Mouse (Mus musculus) left cerebral cortex, adult 2 months (tissue): ENCODE data around the gene Cep41. TPM values are rescaled to one million over a fixed set of nuclear protein-coding genes. Genes with fewer than 3 reads are reported as not detected.
A peak's percentile ranks its signal among the peaks of the same experiment; 100 is the strongest.

Source experiments
- DNase-seq, 2 experiments: peaks; one replicate each; pipeline ENCODE4 v3.0.0; 2021 to 2022; ENCODE audit warnings: low spot score in 2 of 2, mixed read lengths in 1 of 2; ENCODE audit errors: extremely low spot score in 1 of 2
- H3K27ac ChIP-seq: fragments of 200-600 bp; 2 replicates; pipeline ENCODE4 v1.8.1; 2022
- H3K4me3 ChIP-seq: fragments of 200-600 bp; 2 replicates; pipeline ENCODE4 v1.8.1; 2022
- CTCF ChIP-seq: fragments of 200-600 bp; IDR thresholded peaks from 2 replicates; pipeline ENCODE4 v1.8.1; 2022; ENCODE audit warnings: antibody characterized with exemption, mild to moderate bottlenecking, moderate library complexity
- intact Hi-C: fragments of 180-260 bp; cut with DNase I; formaldehyde crosslinking; loops from one replicate; pipeline ENCODE4 v1.15.1; 2025
- long read RNA-seq, 2 experiments: library from polyadenylated mRNA; stranded (forward); transcript quantifications; one replicate each; pipeline ENCODE4 v2.0.0; 2021; ENCODE audit warnings: borderline mapping rate in 2 of 2
- total RNA-seq, 2 experiments: library from RNA; stranded (reverse); gene quantifications; 2 replicates each; pipeline ENCODE4 v1.2.3; 2021

The Cep41 gene
- total RNA-seq: 1 to 10 TPM; 6.5 to 9.2 TPM
- long read RNA-seq, experiment 1, transcript Cep41-201 (11 exons, 3,447 nt): major isoform, 9 of 11 reads
- long read RNA-seq, experiment 1, partial matches to known transcripts: 0 of 11 reads
- long read RNA-seq, experiment 1, other reads (novel, unspliced or antisense): 1 of 11 reads
- long read RNA-seq, experiment 2, transcript Cep41-201 (11 exons, 3,447 nt): major isoform, 7 of 13 reads
- long read RNA-seq, experiment 2, partial matches to known transcripts: 1 of 13 reads
- long read RNA-seq, experiment 2, other reads (novel, unspliced or antisense): 5 of 13 reads

DNA sequence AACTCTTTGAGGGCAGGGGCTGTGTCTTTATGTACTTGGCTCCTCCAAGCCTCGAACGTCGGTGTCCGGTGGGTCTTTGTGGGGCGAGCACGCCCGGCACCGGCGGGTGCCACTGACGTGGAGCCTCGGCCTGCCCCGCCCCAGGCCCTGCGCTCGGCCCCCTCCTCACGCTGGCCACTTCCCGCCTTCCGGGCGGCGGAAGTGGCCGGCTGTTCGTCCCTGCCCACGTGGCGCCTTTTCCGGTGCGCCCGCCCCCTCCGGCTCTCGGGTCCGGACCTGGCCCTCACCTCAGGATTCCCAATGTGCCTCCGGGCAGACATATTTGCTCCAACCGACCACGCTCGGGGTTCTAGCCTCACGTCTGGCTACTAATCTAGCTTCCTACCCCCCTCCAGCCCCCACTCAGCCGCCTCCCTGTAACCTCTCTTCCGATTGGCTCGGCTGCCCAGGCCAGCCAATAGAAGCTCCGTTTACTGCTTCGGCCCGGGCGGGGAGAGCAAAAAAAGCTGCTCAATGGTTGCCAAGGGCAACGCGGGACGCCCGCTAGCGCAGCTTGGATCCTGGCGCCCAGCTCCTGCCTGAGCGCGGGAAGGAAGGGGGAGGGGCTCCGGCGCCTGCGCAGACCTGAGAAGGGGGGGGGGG is at the start of gene Cep41:
Cep41 (minus strand) TSS at position 400 of the 642 bp plus-strand sequence.
- no peak for TF ChIP-seq CTCF
- DNase-seq: peak; percentile 97 to 100
- H3K27ac ChIP-seq: peak within 1 kb of the TSS; percentile 99
- H3K4me3 ChIP-seq: peak within 1 kb of the TSS; percentile 67
- intact Hi-C loops: loop anchor here (2.0 kb wide), 1 partner anchor 19 kb away; no protein-coding TSS in a partner anchor

DNA sequence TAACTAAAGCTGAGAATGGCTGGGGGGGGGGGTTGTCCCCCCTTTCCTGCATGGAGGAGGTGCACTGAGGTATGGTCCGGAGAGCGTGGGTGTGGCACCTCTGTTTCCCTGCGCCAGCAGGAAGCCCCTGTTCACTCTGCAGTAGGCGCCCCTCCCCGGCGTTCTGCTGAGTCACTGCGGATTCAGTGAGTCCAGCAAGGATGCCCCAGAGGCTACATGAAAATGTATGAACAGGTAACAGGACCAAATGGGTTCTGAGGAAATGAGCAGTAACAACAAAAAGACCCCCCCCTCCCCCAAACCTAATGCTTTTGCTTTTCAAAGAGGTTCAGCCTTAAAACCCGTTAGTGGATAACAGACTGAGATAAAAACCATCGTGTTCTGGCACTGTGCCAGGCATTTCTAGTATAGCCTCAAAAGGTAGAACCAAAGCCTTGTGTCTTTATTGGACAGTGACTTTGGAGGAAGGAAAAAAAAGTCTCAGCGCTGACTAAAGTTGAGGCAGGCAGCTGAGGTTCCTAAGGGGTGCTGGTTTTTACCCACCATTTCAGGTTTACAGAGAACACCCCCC is 45.7 kb upstream of the Cep41 start:
- TF ChIP-seq CTCF: no peak
- intact Hi-C loops: no loop called here
- no peak for DNase-seq
- Histone ChIP-seq H3K4me3 (peak overlapping the region; percentile 59), H3K27ac (peak overlapping the region; percentile 87)

DNA sequence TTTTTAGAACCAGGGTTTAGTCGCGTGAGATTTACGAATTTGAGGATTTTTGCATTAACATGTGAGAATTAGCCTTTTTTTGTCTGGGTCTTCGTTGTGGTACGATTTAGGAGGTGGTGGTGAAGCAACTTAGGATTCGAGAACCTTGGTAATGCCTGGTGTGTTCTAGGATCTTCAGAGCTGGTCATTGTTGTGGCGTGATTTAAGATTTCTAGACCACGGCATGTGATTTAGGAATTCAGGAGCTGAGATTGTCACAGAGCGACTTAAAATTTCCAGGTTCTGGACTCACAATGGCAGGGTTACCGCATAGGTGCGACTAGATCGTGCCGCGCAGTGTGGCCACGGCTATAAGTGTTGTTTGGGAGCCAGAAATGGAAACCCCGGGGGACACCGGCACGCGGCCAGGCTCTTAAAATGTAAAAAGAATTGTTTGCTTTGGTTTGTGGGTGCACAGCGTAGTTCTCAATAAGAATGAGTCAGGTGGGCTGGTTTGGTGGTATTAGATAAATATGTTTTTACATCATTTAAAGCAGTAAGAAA is 45.0 kb upstream of the Cep41 start:
- intact Hi-C loops: no loop called here
- no peak for TF ChIP-seq CTCF
- Histone ChIP-seq H3K4me3 (peak overlapping the region; percentile 59), H3K27ac (peak overlapping the region; percentile 87)
- no peak for DNase-seq

DNA sequence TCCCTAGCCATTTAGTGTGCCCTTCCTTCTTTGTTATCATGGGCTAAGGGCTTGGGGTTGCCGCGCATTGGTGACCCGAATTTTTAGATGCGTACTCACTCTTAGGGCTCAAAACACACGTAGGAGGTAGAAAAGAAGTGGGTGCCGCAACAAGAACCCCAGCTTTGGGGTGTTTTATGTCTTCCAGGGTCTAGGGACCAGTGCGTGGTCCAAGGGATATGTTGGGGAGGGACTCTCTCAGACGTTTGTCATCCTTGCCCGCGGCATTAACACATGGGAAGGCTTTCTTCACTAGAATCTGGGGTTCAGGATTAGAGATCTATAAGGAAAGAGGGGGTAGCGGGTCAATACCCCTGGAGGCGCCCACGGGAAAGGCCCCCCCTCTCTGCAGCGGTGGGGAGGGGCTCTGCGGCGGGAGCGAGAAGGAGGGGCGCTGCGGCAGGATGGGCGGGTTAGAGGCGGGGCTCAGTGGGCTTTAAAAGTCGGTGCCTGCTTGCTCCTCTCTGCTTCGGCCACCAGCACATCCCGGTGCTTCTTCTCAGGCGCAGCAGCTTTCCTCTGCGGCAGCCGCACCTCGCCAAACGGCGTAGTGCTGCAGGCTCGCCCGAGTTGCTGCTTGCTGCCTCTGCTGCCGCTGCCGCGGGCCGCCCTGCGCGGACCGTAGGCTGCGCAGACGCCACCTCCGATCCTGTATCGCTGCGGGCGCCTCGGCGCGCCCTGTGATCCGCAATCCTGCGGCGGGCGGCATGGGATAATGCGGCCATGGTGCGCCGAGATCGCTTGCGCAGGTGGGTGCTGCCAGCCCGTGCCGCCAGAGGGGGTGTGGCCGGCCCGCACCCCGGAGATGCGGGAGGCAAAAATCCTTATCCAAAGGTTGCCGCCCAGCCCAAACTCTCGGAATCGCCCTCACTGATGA is 44.3 kb upstream of the Cep41 start:
- peak; percentile 19 for TF ChIP-seq CTCF
- DNase-seq: peak; percentile 79 to 81
- H3K27ac ChIP-seq: peak overlapping the region; percentile 87
- H3K4me3 ChIP-seq: peak overlapping the region; percentile 59
- intact Hi-C loops: loop anchor here (1.0 kb wide), 2 partner anchors 278 to 335 kb away; no protein-coding TSS in a partner anchor

DNA sequence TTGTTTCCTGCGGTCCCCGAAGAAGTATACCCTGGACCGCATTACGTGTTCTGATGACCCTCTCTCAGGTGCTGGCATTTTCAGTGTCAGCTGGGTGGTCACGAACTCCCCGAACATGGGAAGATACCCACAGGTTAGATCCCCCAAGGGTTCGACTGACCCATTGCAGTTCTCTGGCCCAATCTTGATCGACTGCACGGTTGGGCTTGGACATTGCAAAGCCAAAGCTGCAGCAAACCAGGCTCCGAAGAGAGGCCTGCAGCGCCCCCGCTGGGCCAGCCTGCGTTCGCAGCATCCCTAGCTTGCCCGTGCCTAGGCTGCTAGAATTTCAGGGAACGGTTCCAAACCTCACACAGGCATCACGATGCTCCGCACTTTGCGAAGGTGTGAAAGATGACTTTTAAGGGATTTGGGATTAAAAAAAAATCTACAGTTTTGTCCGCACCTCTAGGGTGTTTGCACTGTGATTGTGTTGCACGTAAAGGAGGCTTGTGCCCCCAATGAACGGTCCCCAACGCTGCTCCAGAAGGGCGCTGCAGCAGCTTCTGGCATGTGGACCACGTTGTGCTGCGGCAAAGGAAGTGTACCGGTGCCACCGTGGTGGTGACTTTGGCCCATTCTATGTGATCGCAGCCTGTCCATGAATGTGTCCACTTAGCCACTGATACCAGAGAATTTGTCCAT is 43.5 kb upstream of the Cep41 start:
- intact Hi-C loops: loop anchor here (1.0 kb wide), 2 partner anchors 277 to 334 kb away; no protein-coding TSS in a partner anchor
- Histone ChIP-seq H3K27ac (peak overlapping the region; percentile 87), H3K4me3 (peak overlapping the region; percentile 59)
- peak; percentile 65 to 71 for DNase-seq
- peak; percentile 58 for TF ChIP-seq CTCF

DNA sequence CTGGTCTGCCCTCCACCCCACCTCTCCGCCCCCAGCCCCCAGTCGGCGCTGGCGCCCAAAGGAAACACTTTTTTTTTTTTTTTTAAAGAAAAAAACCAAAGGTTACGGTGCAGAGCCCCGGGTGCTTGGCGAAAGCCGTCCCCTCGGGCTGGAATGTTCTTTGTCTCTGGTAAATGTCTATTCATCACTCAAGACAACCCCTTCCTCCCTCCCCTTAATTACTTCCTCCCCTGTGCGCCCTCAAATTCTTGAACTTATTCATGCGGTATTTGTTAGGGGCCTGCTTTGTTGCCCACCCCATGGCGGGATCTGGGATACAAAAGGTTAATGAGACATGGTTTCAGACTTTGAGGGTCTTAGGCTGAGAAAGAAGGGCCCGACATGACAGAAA is 42.8 kb upstream of the Cep41 start:
- no peak overlapping the region for H3K27ac ChIP-seq
- no peak for DNase-seq
- intact Hi-C loops: no loop called here
- no peak for TF ChIP-seq CTCF
- no peak overlapping the region for H3K4me3 ChIP-seq

DNA sequence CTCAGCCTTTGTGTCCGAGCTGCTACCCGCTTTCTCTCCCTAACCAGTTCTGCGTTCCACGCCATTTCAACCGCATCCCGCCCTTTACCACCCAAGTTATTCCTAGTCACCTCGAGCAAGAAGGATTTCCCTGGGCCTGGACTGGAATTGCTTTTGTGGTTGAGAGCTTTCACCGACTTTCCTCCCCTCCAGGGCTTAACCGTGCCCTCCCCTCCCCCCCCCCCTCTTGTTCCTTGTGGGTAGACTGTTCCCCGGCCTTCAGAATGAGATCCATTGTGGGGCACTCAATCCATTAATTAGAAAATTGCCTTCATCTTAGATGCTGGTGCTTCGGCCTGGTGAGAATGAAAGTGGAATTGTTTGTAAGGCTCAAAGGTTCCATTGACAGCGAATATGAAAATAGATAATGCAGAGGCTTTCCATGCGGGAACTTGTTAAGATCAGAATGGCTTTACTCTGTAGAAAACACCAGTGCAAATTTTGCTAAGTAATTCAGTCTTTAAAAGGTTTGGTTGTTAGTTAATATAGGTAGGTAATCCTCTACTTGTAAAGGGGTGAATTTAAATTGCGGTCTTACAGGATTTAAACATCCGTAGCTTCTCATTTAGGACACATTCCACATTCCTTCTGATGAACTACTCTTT is 42.3 kb upstream of the Cep41 start:
- TF ChIP-seq CTCF: no peak
- H3K4me3 ChIP-seq: 0 out of 2 replicates have a peak overlapping the region, but pooled peaks have one; percentile 1
- intact Hi-C loops: no loop called here

DNA sequence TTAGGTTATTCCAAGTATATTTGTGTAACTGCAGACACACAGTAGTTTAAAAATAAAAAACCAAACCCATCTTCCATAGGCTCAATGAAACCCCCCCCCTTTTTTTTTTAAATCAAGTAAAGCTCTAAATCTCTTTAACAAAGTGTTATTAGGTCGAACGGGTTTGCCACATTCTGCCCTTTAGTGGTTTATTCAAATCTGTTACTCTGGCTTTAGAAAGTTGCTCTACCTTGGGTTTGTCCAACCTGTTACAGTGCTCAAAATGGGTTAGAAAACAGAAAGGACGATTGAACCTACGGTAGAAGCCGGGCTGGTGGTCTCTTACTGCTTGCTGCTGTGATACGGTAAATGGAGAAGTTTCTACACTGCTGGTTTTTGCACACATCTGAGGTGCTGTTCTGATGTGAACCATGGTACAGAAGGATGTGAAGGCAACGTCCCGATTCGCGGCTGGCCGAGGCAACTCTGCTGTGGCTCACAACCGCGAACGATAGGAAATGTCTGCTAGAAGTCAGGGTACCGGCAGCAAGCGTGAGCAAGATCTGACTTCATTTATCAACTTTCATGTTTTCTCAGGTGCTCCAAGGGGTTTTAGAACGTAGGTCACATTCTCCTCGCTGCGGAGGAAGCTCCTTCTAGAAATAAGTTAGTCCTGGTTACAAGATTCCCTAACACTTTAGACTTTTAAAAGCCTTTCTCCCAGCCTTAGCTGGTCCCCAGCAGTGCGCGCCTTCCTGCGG is 41.6 kb upstream of the Cep41 start:
- no peak for TF ChIP-seq CTCF
- no peak for DNase-seq
- H3K4me3 ChIP-seq: 0 out of 2 replicates have a peak overlapping the region, but pooled peaks have one; percentile 1
- no peak overlapping the region for H3K27ac ChIP-seq
- intact Hi-C loops: no loop called here

More for the DNA sequence above, 42.3 kb upstream of the Cep41 start:
- H3K27ac ChIP-seq: no peak overlapping the region
- no peak for DNase-seq

DNA sequence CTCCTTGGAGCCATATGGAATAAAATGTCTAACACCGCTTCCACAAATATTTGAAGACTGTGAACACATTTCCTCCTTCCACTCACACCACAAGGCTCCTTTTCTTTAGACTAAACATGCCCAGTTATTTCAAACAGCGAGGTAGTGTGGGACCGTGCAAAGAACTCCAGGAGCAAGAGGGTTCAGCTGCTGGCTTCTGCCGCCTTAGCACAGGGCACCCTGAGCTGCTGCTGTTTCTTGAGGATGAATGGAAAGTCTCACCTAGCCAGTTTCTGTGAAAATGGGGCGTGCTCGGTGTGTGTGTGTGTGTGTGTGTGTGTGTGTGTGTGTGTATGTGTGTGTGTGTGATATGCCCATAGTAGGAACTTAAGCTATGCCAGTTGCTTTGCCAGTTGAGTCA is 40.9 kb upstream of the Cep41 start:
- no peak for DNase-seq
- TF ChIP-seq CTCF: no peak
- intact Hi-C loops: no loop called here
- no peak overlapping the region for H3K4me3 ChIP-seq
- no peak overlapping the region for H3K27ac ChIP-seq

DNA sequence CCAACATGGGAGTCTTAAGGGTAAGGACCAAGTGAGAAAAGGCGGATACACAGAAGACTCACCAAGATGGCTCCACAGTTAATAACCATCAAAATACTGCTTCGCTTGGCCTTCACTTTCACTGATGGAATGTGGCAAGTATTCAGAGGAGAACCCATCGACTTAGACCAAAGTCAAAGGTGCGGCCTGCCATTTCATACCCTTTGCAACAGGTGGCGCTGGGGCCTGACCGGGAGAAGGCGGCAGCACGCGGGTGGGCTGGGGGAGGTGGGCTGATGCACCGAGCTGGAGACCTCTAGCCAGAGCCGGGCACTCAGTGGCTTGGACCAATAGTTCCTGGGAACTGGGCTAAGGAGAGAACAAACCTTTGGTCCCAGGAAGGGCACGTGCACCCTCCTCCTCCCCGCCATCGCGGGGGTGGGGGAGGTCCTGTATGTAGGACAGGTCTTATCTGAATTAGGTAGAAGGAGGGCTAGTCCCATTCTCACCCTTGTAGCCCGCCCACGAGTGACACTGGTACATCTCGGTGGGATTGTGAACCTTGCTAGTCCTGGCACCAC is 39.1 kb upstream of the Cep41 start:
- intact Hi-C loops: no loop called here
- no peak overlapping the region for H3K27ac ChIP-seq
- no peak for TF ChIP-seq CTCF
- H3K4me3 ChIP-seq: no peak overlapping the region
- no peak for DNase-seq
